39 mouse cellular contexts compared by ENCODE assay signal in genomic region chr14:51995219-51995871, GRCm38 (mm10). TPM values are rescaled to one million over a fixed set of nuclear protein-coding genes. Genes with fewer than 3 reads are reported as not detected.
A peak's percentile ranks its signal among the peaks of the same experiment; 100 is the strongest.
DNase-seq lines count a peak whose midpoint lies in the region; ATAC-seq and TF ChIP-seq lines count a peak whose summit lies in the region.
"Had no signal": no experiment of that assay in that cellular context is flagged by ENCODE, and none has a peak within 500 bp of the region (broad histone marks: within the 10 kb centered on the region; RNA-seq: fewer than 3 reads in every experiment).

No protein-coding gene starts in this region.

- H3K4me2 ChIP-seq in CH12.LX (ENCODE audit: insufficient read depth, low read depth, poor library complexity, severe bottlenecking), result peak overlapping the region; percentile 29; the same call in 1 of the 2 replicates
- no peak overlapping the region for H3K4me2 ChIP-seq in stomach, postnatal 0 days (replicated peaks; ENCODE audit: low read depth)
- H3K4me2 ChIP-seq: embryonic facial prominence, embryonic 12.5 days; forebrain, embryonic 15.5 days; limb, embryonic 13.5 days; lung, embryonic 15.5 days; midbrain, embryonic 13.5 days had no signal

- ATAC-seq in hematopoietic stem cell, adult 5-6 weeks (replicated peaks in 1 of 2; ENCODE audit: insufficient read depth in 1 of 2, low FRiP score in 2 of 2, low TSS enrichment in 1 of 2, low read depth in 1 of 2, poor library complexity in 2 of 2, severe bottlenecking in 2 of 2), result peak; percentile 27 to 59; a peak in 2 of 4 replicates
- no peak; the same call in 1 of the 2 replicates for ATAC-seq in stomach, postnatal 0 days (ENCODE audit: low FRiP score, low TSS enrichment)
- ATAC-seq: hindbrain, embryonic 16.5 days; midbrain, embryonic 13.5 days had no signal

- TF ChIP-seq CTCF in CH12.LX (conservative IDR thresholded peaks at IDR 0.05 in 1 of 2, IDR thresholded peaks at IDR 0.05 in 1 of 2; ENCODE audit: low read depth in 2 of 2, low read length in 2 of 2), result no peak
- no peak for TF ChIP-seq CTCF in MEL (IDR thresholded peaks at IDR 0.05 in 2 of 3, conservative IDR thresholded peaks at IDR 0.05 in 1 of 3; ENCODE audit: control insufficient read depth in 1 of 3, insufficient read depth in 1 of 3, low read depth in 2 of 3, low read length in 3 of 3, poor library complexity in 1 of 3, severe bottlenecking in 1 of 3)
- no peak for TF ChIP-seq CTCF in stomach, postnatal 0 days (IDR thresholded peaks at IDR 0.05; ENCODE audit: low read depth)

- TF ChIP-seq EP300 in CH12.LX (IDR thresholded peaks at IDR 0.05; ENCODE audit: low read length) (no peak), MEL (IDR thresholded peaks at IDR 0.05; ENCODE audit: low read depth in 1 of 2, low read length in 2 of 2) (no peak)
- TF ChIP-seq EP300 in stomach, postnatal 0 days (optimal IDR thresholded peaks at IDR 0.05), result no peak

- TF ChIP-seq POLR2A in CH12.LX (IDR thresholded peaks at IDR 0.05; ENCODE audit: low read depth, low read length) (no peak), MEL (IDR thresholded peaks at IDR 0.05; ENCODE audit: control insufficient read depth in 1 of 2, insufficient read depth in 1 of 2, low read depth in 1 of 2, low read length in 2 of 2, poor library complexity in 1 of 2) (no peak)

- H3K9ac ChIP-seq in CH12.LX (ENCODE audit: insufficient read depth, low read depth) (no peak overlapping the region), MEL (ENCODE audit: control insufficient read depth, low read depth, low read length, poor library complexity, severe bottlenecking) (no peak overlapping the region)
- H3K9ac ChIP-seq in stomach, postnatal 0 days (ENCODE audit: low read length), result no peak overlapping the region
- H3K9ac ChIP-seq: embryonic facial prominence, embryonic 12.5 days; forebrain, embryonic 15.5 days; limb, embryonic 13.5 days; liver, embryonic 14.5 days; lung, embryonic 15.5 days; midbrain, embryonic 13.5 days had no signal

- H3K27ac ChIP-seq in CH12.LX (ENCODE audit: insufficient read depth, low read depth) (no peak overlapping the region), MEL (ENCODE audit: control insufficient read depth, low read depth, low read length) (no peak overlapping the region)
- no peak overlapping the region for H3K27ac ChIP-seq in stomach, postnatal 0 days (replicated peaks)
- H3K27ac ChIP-seq: embryonic facial prominence, embryonic 12.5 days; forebrain, embryonic 15.5 days; gastrocnemius, adult 2 months; limb, embryonic 13.5 days; liver, embryonic 14.5 days; lung, embryonic 15.5 days; midbrain, embryonic 13.5 days had no signal

- H3K4me1 ChIP-seq in CH12.LX (ENCODE audit: control insufficient read depth in 1 of 2, insufficient read depth in 2 of 2) (peaks cover 0 to 3% of the 10 kb centered on the region in 2 experiments; a peak in 1 of 4 replicates), MEL (ENCODE audit: control insufficient read depth in 1 of 2, insufficient read depth in 2 of 2, low read length in 2 of 2) (0 out of 4 replicates have a peak, but pooled peaks cover 0 to 3% of the 10 kb centered on the region in 2 experiments)
- no peaks in the 10 kb centered on the region for H3K4me1 ChIP-seq in stomach, postnatal 0 days (replicated peaks; ENCODE audit: control insufficient read depth, insufficient read depth)
- H3K4me1 ChIP-seq: embryonic facial prominence, embryonic 12.5 days; limb, embryonic 13.5 days had no signal

- H3K4me3 ChIP-seq in CH12.LX (replicated peaks in 1 of 3; ENCODE audit: low read depth in 2 of 3, low read length in 2 of 3, poor library complexity in 1 of 3) (no peak overlapping the region), MEL (ENCODE audit: control insufficient read depth in 1 of 2, insufficient read depth in 1 of 2, low read depth in 2 of 2, low read length in 2 of 2) (no peak overlapping the region)
- H3K4me3 ChIP-seq in stomach, postnatal 0 days (ENCODE audit: low read depth, low read length), result no peak overlapping the region
- H3K4me3 ChIP-seq: embryonic facial prominence, embryonic 12.5 days; forebrain, embryonic 15.5 days; gastrocnemius, adult 2 months; limb, embryonic 13.5 days; lung, embryonic 15.5 days; megakaryocyte, embryonic 14.5 days; midbrain, embryonic 13.5 days had no signal

- WGBS in stomach, postnatal 0 days, result 43% methylated on average over 12 of the region's 12 CpGs

- in situ Hi-C loops in CH12.LX (cut with MboI; ENCODE audit: low pct_ligation_motif_present, low pct_unique_long_range_greater_than_20kb, low sequenced_read_pairs), result no loop called here

- no peaks in the 10 kb centered on the region for H3K9me3 ChIP-seq in CH12.LX (replicated peaks; ENCODE audit: low read length)
- no peaks in the 10 kb centered on the region for H3K9me3 ChIP-seq in MEL (replicated peaks; ENCODE audit: insufficient read depth, low read length)
- H3K9me3 ChIP-seq in stomach, postnatal 0 days (ENCODE audit: control insufficient read depth, low read length), result no peaks in the 10 kb centered on the region
- H3K9me3 ChIP-seq: embryonic facial prominence, embryonic 12.5 days; forebrain, embryonic 15.5 days; limb, embryonic 13.5 days; lung, embryonic 15.5 days; megakaryocyte, embryonic 14.5 days; midbrain, embryonic 13.5 days had no signal

- TF ChIP-seq RAD21 in CH12.LX (IDR thresholded peaks at IDR 0.05; ENCODE audit: low read depth, low read length) (no peak), MEL (IDR thresholded peaks at IDR 0.05; ENCODE audit: low read depth, low read length) (no peak)

- H3K36me3 ChIP-seq in CH12.LX (replicated peaks in 1 of 2; ENCODE audit: control insufficient read depth in 1 of 2, insufficient read depth in 1 of 2, low read length in 1 of 2) (no peaks in the 10 kb centered on the region), MEL (ENCODE audit: control insufficient read depth in 1 of 2, insufficient read depth in 2 of 2, low read length in 2 of 2) (no peaks in the 10 kb centered on the region; a peak in 1 of 4 replicates)
- H3K36me3 ChIP-seq in stomach, postnatal 0 days (ENCODE audit: control insufficient read depth, insufficient read depth, low read length), result peaks cover 37% of the 10 kb centered on the region

- dilution Hi-C loops in CH12.LX (cut with MboI; ENCODE audit: extremely low pct_ligation_motif_present, extremely low pct_unique_long_range_greater_than_20kb, low sequenced_read_pairs), result no loop called here

- H3K27me3 ChIP-seq in CH12.LX (replicated peaks) (peaks cover 2% of the 10 kb centered on the region), MEL (ENCODE audit: control insufficient read depth in 1 of 2, insufficient read depth in 2 of 2, low read length in 2 of 2) (no peaks in the 10 kb centered on the region)
- H3K27me3 ChIP-seq in stomach, postnatal 0 days (ENCODE audit: control insufficient read depth, insufficient read depth, low read length), result no peaks in the 10 kb centered on the region
- H3K27me3 ChIP-seq: embryonic facial prominence, embryonic 12.5 days; forebrain, embryonic 15.5 days; limb, embryonic 13.5 days; lung, embryonic 15.5 days; megakaryocyte, embryonic 14.5 days; midbrain, embryonic 13.5 days had no signal

- H3K79me2 ChIP-seq in CH12.LX (replicated peaks; ENCODE audit: control insufficient read depth, extremely low read depth, insufficient read depth, poor library complexity, severe bottlenecking) (no peaks in the 10 kb centered on the region), MEL (ENCODE audit: control insufficient read depth, insufficient read depth, low read length, poor library complexity) (no peaks in the 10 kb centered on the region)

- no peak for DNase-seq in CH12.LX (ENCODE audit: extremely low read depth)
- peak; percentile 39 for DNase-seq in MEL (ENCODE audit: low read depth, low spot score)
- peak; percentile 12 for DNase-seq in stomach, postnatal 0 days (ENCODE audit: low spot score)
- no peak for DNase-seq in heart, adult 9 months (ENCODE audit: low spot score in 2 of 2)
- no peak for DNase-seq in yolk sac, embryonic 10.5 days (ENCODE audit: low spot score)
- DNase-seq: adrenal gland, adult 2 months; adrenal gland, postnatal 36 days; cerebellum, adult 2 months; cerebellum, postnatal 25 days; gastrocnemius, adult 2 months; heart, postnatal 14 days; kidney, adult 2 months; kidney, postnatal 4 days; right cerebral cortex, postnatal 14 days; thymus, adult 18-20 months; thymus, postnatal 25 days had no signal

RNA-seq across cellular contexts. Expression of gene Arhgef40, which starts 10.8 kb away (rescaled TPM):
- total RNA-seq in CH12.LX (2012; rRNA removed) (3.8 and 8.9 TPM in 2 replicates), CH12.LX (2014; rRNA removed) (0.62 and 0.85 TPM in 2 replicates), MEL (2012; rRNA removed) (6.4 and 9.9 TPM in 2 replicates)
- polyA plus RNA-seq in CH12.LX (2012; ENCODE audit: insufficient read length, low read depth) (1.1 and 2.2 TPM in 2 replicates), MEL (2012; ENCODE audit: insufficient read depth in 1 of 2, insufficient read length in 2 of 2, low read depth in 1 of 2, low replicate concordance in 2 of 2, missing spikeins in 1 of 2) (100 to 1,000 TPM in 1 of 2 experiments, 10 to 100 TPM in 1; 37.5 to 150 TPM)
- total RNA-seq in hematopoietic stem cell, adult 5-6 weeks (2017), result 28.4 and 44.7 TPM in 2 replicates
- polyA plus RNA-seq in stomach, postnatal 0 days (2015; fragmentation: Nextera tagmentation; extraction: Ambion mirVana), result 32.9 and 36.4 TPM in 2 replicates

RNA-seq across cellular contexts. Expression of gene Tmem253, which starts 20.1 kb away (rescaled TPM):
- 0.64 and 0.71 TPM in 2 replicates for total RNA-seq in CH12.LX (2012; rRNA removed)
- not detected in 2 replicates for total RNA-seq in CH12.LX (2014; rRNA removed)
- 1.9 and 2.6 TPM in 2 replicates for polyA plus RNA-seq in CH12.LX (2012; ENCODE audit: insufficient read length, low read depth)
- total RNA-seq in MEL (2012; rRNA removed), result 0.39 and 0.46 TPM in 2 replicates
- 1 to 10 TPM in 1 of 2 experiments, not detected in 1; 3.6 TPM for polyA plus RNA-seq in MEL (2012; ENCODE audit: insufficient read depth in 1 of 2, insufficient read length in 2 of 2, low read depth in 1 of 2, low replicate concordance in 2 of 2, missing spikeins in 1 of 2)
- total RNA-seq in hematopoietic stem cell, adult 5-6 weeks (2017), result not detected in 2 replicates
- polyA plus RNA-seq in stomach, postnatal 0 days (2015; fragmentation: Nextera tagmentation; extraction: Ambion mirVana), result 4.6 and 4.9 TPM in 2 replicates
- total RNA-seq: monocyte, adult 5-6 weeks had no signal

RNA-seq across cellular contexts. Expression of gene Zfp219, which starts 25.2 kb away (rescaled TPM):
- 17.5 and 20.0 TPM in 2 replicates for total RNA-seq in CH12.LX (2012; rRNA removed)
- 11.5 and 15.8 TPM in 2 replicates for total RNA-seq in CH12.LX (2014; rRNA removed)
- 19.3 and 20.8 TPM in 2 replicates for polyA plus RNA-seq in CH12.LX (2012; ENCODE audit: insufficient read length, low read depth)
- total RNA-seq in MEL (2012; rRNA removed), result 32.1 and 36.3 TPM in 2 replicates
- 10 to 100 TPM in 1 of 2 experiments, not detected in 1; 46.9 TPM for polyA plus RNA-seq in MEL (2012; ENCODE audit: insufficient read depth in 1 of 2, insufficient read length in 2 of 2, low read depth in 1 of 2, low replicate concordance in 2 of 2, missing spikeins in 1 of 2)
- 15.8 TPM in 2 replicates for total RNA-seq in hematopoietic stem cell, adult 5-6 weeks (2017)
- polyA plus RNA-seq in stomach, postnatal 0 days (2015; fragmentation: Nextera tagmentation; extraction: Ambion mirVana), result 18.1 and 18.5 TPM in 2 replicates

RNA-seq across cellular contexts. Expression of gene Olfr221, which starts 46.9 kb away (rescaled TPM):
- total RNA-seq in CH12.LX (2012; rRNA removed) (not detected in 2 replicates), CH12.LX (2014; rRNA removed) (not detected in 2 replicates), MEL (2012; rRNA removed) (not detected in 2 replicates)
- polyA plus RNA-seq in CH12.LX (2012; ENCODE audit: insufficient read length, low read depth) (not detected in 2 replicates), MEL (2012; ENCODE audit: insufficient read depth in 1 of 2, insufficient read length in 2 of 2, low read depth in 1 of 2, low replicate concordance in 2 of 2, missing spikeins in 1 of 2) (not detected)
- total RNA-seq in hematopoietic stem cell, adult 5-6 weeks (2017), result not detected in 2 replicates
- not detected in 2 replicates for polyA plus RNA-seq in stomach, postnatal 0 days (2015; fragmentation: Nextera tagmentation; extraction: Ambion mirVana)
- total RNA-seq: adrenal gland, adult 2 months; adrenal gland, postnatal 36 days; gastrocnemius, adult 2 months; gastrocnemius, postnatal 4 days; heart, adult 8-10 months; heart, postnatal 14 days; layer of hippocampus, adult 8-10 months; layer of hippocampus, postnatal 25 days; left cerebral cortex, adult 8-10 months; left cerebral cortex, postnatal 36 days; monocyte, adult 5-6 weeks had no signal
- polyA plus RNA-seq: adrenal gland, adult 2 months; C2C12; embryonic facial prominence, embryonic 12.5 days; forebrain, embryonic 15.5 days; heart, embryonic 14.5 days; hindbrain, embryonic 11.5 days; hindbrain, embryonic 16.5 days; intestine, embryonic 14.5 days; kidney, adult 2 months; kidney, embryonic 16.5 days; limb, embryonic 13.5 days; liver, embryonic 14.5 days; lung, embryonic 15.5 days; midbrain, embryonic 13.5 days; neural tube, embryonic 14.5 days; stomach, embryonic 16.5 days had no signal

Comparison
In these comparisons a context has a peak if more than half of its experiments do, and no peak if none do; other contexts are left out.
1. DNase-seq: peak in MEL (single experiment) and stomach, postnatal 0 days (single experiment); none in CH12.LX (single experiment), heart, adult 9 months (0 of 2) and yolk sac, embryonic 10.5 days (single experiment).
2. Of the 35 proteins assayed by ChIP-seq in both MEL and CH12.LX: peak only in MEL: ETS1; only in CH12.LX: none; in both: none; in neither: 34.